Mouse (Mus musculus): ENCODE data around the gene Lhfp.
"Not testable (repeated sequence)": the region's sequence is repeated elsewhere in the genome, so short reads cannot be mapped to it uniquely, and the experiment has no call there.

Lhfp gene

GRCm38 (mm10) chr3:53100210-53100609, 58.9 kb downstream of the Lhfp start:
- no peak for DNase-seq (ENCODE audit: low read depth)

GRCm38 (mm10) chr3:53100803-53101202, 59.5 kb downstream of the Lhfp start:
- DNase-seq (ENCODE audit: low read depth): no peak

- no peak for DNase-seq (ENCODE audit: low read depth)
Measured at GRCm38 (mm10) chr3:53101711-53102110, 60.4 kb downstream of the Lhfp start.

- DNase-seq (ENCODE audit: low read depth): no peak
Measured at GRCm38 (mm10) chr3:53102131-53102756, 60.9 kb downstream of the Lhfp start.

- no peak for DNase-seq (ENCODE audit: low read depth)
Measured at GRCm38 (mm10) chr3:53102757-53103153, 61.4 kb downstream of the Lhfp start.

- no peak for DNase-seq (ENCODE audit: low read depth)
Measured at GRCm38 (mm10) chr3:53108594-53109373, 67.5 kb downstream of the Lhfp start.

- no peak for DNase-seq (ENCODE audit: low read depth)
Measured at GRCm38 (mm10) chr3:53109879-53110278, 68.6 kb downstream of the Lhfp start.

- no peak for DNase-seq (ENCODE audit: low read depth)
Measured at GRCm38 (mm10) chr3:53112048-53112447, 70.7 kb downstream of the Lhfp start.

GRCm38 (mm10) chr3:53118755-53119154, 77.4 kb downstream of the Lhfp start:
- DNase-seq (ENCODE audit: low read depth): not testable (repeated sequence)

GRCm38 (mm10) chr3:53119978-53120377, 78.7 kb downstream of the Lhfp start:
- no peak for DNase-seq (ENCODE audit: low read depth)

GRCm38 (mm10) chr3:53125495-53125894, 84.2 kb downstream of the Lhfp start:
- no peak for DNase-seq (ENCODE audit: low read depth)

GRCm38 (mm10) chr3:53138785-53139184, 97.5 kb downstream of the Lhfp start:
- no peak for DNase-seq (ENCODE audit: low read depth)

GRCm38 (mm10) chr3:53139205-53139604, 97.9 kb downstream of the Lhfp start:
- DNase-seq (ENCODE audit: low read depth): no peak

GRCm38 (mm10) chr3:53139642-53140041, 98.3 kb downstream of the Lhfp start:
- DNase-seq (ENCODE audit: low read depth): no peak

- no peak for DNase-seq (ENCODE audit: low read depth)
Measured at GRCm38 (mm10) chr3:53142528-53142927, 101.2 kb downstream of the Lhfp start.

- no peak for DNase-seq (ENCODE audit: low read depth)
Measured at GRCm38 (mm10) chr3:53145526-53145925, 104.2 kb downstream of the Lhfp start.

- DNase-seq (ENCODE audit: low read depth): no peak
Measured at GRCm38 (mm10) chr3:53145946-53146345, 104.6 kb downstream of the Lhfp start.

GRCm38 (mm10) chr3:53147001-53147400, 105.7 kb downstream of the Lhfp start:
- no peak for DNase-seq (ENCODE audit: low read depth)

- DNase-seq (ENCODE audit: low read depth): no peak
Measured at GRCm38 (mm10) chr3:53148751-53149150, 107.4 kb downstream of the Lhfp start.

GRCm38 (mm10) chr3:53149625-53150320, 108.4 kb downstream of the Lhfp start:
- no peak for DNase-seq (ENCODE audit: low read depth)

GRCm38 (mm10) chr3:53151081-53151480, 109.8 kb downstream of the Lhfp start:
- no peak for DNase-seq (ENCODE audit: low read depth)

GRCm38 (mm10) chr3:53151607-53152006, 110.3 kb downstream of the Lhfp start:
- DNase-seq (ENCODE audit: low read depth): no peak

- no peak for DNase-seq (ENCODE audit: low read depth)
Measured at GRCm38 (mm10) chr3:53161963-53162362, 120.6 kb downstream of the Lhfp start.

Data from c-Kit-positive CD71-positive TER-119-negative erythroid progenitor cells, embryonic 14.5 days (primary cell).